Mouse (Mus musculus) left cerebral cortex, adult 8-10 months (tissue): Measurements from ENCODE around the gene Nckap5. TPM values are rescaled to one million over a fixed set of nuclear protein-coding genes. Genes with fewer than 3 reads are reported as not detected.
A peak's percentile ranks its signal among the peaks of the same experiment; 100 is the strongest.
"Not testable (repeated sequence)": the region's sequence is repeated elsewhere in the genome, so short reads cannot be mapped to it uniquely, and the experiment has no call there.

Source experiments
- DNase-seq, 2 experiments: peaks; one replicate each; pipeline ENCODE4 v3.0.0; 2022; ENCODE audit warnings: low spot score in 2 of 2
- total RNA-seq, 4 experiments: library from RNA; stranded (reverse); gene quantifications; 2 replicates each; pipeline ENCODE4 v1.2.4; 2022

Gene Nckap5
- total RNA-seq, 4 experiments from 2014 or later: 4.1 to 7.0 (median 5.9) TPM

GRCm38 (mm10) chr1:126196937-126197336 lies 633.7 kb downstream of the Nckap5 start:
- no peak for DNase-seq

- DNase-seq: no peak
These were observed 640.2 kb downstream of the Nckap5 start for GRCm38 (mm10) chr1:126190353-126190752.

GRCm38 (mm10) chr1:126183751-126184150 lies 646.8 kb downstream of the Nckap5 start:
- no peak for DNase-seq

GRCm38 (mm10) chr1:126168579-126168978 lies 662.0 kb downstream of the Nckap5 start:
- no peak for DNase-seq

GRCm38 (mm10) chr1:126168131-126168530 lies 662.5 kb downstream of the Nckap5 start:
- no peak for DNase-seq

GRCm38 (mm10) chr1:126167546-126167945 lies 663.1 kb downstream of the Nckap5 start:
- no peak for DNase-seq

GRCm38 (mm10) chr1:126159287-126159686 lies 671.3 kb downstream of the Nckap5 start:
- no peak for DNase-seq

- DNase-seq: no peak
These were observed 674.8 kb downstream of the Nckap5 start for GRCm38 (mm10) chr1:126155816-126156215.

GRCm38 (mm10) chr1:126153516-126154234 lies 676.9 kb downstream of the Nckap5 start:
- DNase-seq: peak; percentile 16 to 76

- peak in 1 of 2 experiments; percentile 37 for DNase-seq
These were observed 678.4 kb downstream of the Nckap5 start for GRCm38 (mm10) chr1:126152217-126152616.

GRCm38 (mm10) chr1:126149966-126150365 lies 680.6 kb downstream of the Nckap5 start:
- no peak for DNase-seq

- DNase-seq: no peak
These were observed 694.9 kb downstream of the Nckap5 start for GRCm38 (mm10) chr1:126135717-126136116.

GRCm38 (mm10) chr1:126132316-126132715 lies 698.3 kb downstream of the Nckap5 start:
- no peak for DNase-seq

GRCm38 (mm10) chr1:126129129-126129528 lies 701.5 kb downstream of the Nckap5 start:
- DNase-seq: no peak

GRCm38 (mm10) chr1:126123111-126123510 lies 707.5 kb downstream of the Nckap5 start:
- DNase-seq: no peak

- no peak for DNase-seq
These were observed 710.1 kb downstream of the Nckap5 start for GRCm38 (mm10) chr1:126120506-126120905.

GRCm38 (mm10) chr1:126116034-126116433 lies 714.6 kb downstream of the Nckap5 start:
- no peak for DNase-seq

GRCm38 (mm10) chr1:126105673-126106256 lies 724.8 kb downstream of the Nckap5 start:
- no peak for DNase-seq

GRCm38 (mm10) chr1:126094346-126094745 lies 736.3 kb downstream of the Nckap5 start:
- no peak for DNase-seq

GRCm38 (mm10) chr1:126091979-126092378 lies 738.6 kb downstream of the Nckap5 start:
- DNase-seq: not testable (repeated sequence)

- no peak for DNase-seq
These were observed 743.4 kb downstream of the Nckap5 start for GRCm38 (mm10) chr1:126087181-126087580.

GRCm38 (mm10) chr1:126076312-126076711 lies 754.3 kb downstream of the Nckap5 start:
- no peak for DNase-seq

- no peak for DNase-seq
These were observed 759.7 kb downstream of the Nckap5 start for GRCm38 (mm10) chr1:126070861-126071260.
